Comparison of ENCODE assay signal across 19 mouse cellular contexts in the genomic region with DNA sequence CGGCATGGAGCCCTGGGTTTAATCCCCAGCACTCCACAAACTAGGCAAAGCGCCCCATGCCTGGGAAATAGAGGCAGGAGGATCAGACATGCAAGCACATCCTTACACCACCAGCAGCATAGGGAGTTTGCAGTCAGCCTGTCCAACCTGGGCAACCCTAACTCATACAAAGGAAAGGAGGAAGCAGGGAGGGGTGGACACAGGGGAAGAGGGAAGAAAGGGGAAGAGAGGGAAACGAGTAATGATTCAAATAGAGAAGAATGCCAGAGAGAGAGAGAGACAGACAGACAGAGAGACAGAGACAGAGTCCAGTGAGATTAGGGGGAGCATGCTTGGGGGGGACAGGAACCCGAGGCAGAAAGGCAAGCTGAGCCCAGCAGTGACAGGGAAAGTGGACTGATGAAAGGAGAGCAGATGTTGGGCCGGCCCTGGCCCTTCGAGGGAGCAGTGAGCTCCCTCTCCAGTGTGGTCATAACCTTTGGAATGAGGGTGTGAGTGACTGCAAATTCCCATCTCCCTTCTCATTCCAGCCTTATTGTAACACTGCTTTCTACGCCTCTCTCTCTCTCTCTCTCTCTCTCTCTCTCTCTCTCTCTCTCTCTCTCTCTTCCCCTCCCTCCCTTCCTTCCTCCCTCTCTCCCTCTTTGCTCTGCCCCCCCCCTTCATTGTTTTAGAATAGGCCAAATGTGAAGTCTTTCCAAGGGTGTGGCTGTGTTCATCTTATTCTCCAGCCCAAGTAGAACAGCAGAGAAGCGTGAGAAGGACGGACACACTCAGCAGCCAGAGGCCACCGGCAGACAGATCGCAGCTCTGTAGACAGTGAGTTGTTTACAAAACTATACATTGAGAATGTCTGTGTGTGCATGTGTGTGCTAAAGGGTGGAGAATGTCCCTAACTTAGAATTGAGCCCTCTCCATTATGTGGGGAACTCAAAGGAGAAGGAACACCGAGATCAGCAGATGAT. TPM values are rescaled to one million over a fixed set of nuclear protein-coding genes. Genes with fewer than 3 reads are reported as not detected.
DNase-seq lines count a peak whose midpoint lies in the region; ATAC-seq and TF ChIP-seq lines count a peak whose summit lies in the region.
"Had no signal": no experiment of that assay in that cellular context is flagged by ENCODE, and none has a peak within 500 bp of the region (broad histone marks: within the 10 kb centered on the region; RNA-seq: fewer than 3 reads in every experiment).

No protein-coding gene starts in this region.

- DNase-seq in heart, adult 11 months = peak; percentile 91
- no peak for DNase-seq in lung, postnatal 0 days (ENCODE audit: low spot score)
- no peak for DNase-seq in lung, postnatal 14 days
- DNase-seq in heart, postnatal 0 days (ENCODE audit: low spot score) = no peak
- DNase-seq in thymus, adult 2 months = no peak
- no peak for DNase-seq in midbrain, postnatal 0 days (ENCODE audit: low spot score)
- DNase-seq in forebrain, embryonic 11.5 days (ENCODE audit: low spot score) = no peak
- DNase-seq: cerebellum, adult 2 months; kidney, adult 11 months; liver, embryonic 13.5 days; right cerebral cortex, postnatal 4 days had no signal

- no peak for TF ChIP-seq EP300 in lung, postnatal 0 days (IDR thresholded peaks at IDR 0.05)
- no peak for TF ChIP-seq EP300 in heart, postnatal 0 days (IDR thresholded peaks at IDR 0.05; ENCODE audit: low read depth)

- no peaks in the 10 kb centered on the region for H3K36me3 ChIP-seq in heart, embryonic 11.5 days (ENCODE audit: control insufficient read depth, insufficient read depth, low read length)
- no peaks in the 10 kb centered on the region for H3K36me3 ChIP-seq in lung, postnatal 0 days (ENCODE audit: insufficient read depth, low read length)
- no peaks in the 10 kb centered on the region for H3K36me3 ChIP-seq in heart, postnatal 0 days (replicated peaks; ENCODE audit: control insufficient read depth, insufficient read depth, low read length)
- H3K36me3 ChIP-seq in thymus, adult 2 months (ENCODE audit: control insufficient read depth, insufficient read depth, low read length) = no peaks in the 10 kb centered on the region
- H3K36me3 ChIP-seq in midbrain, postnatal 0 days (ENCODE audit: insufficient read depth, low read length) = no peaks in the 10 kb centered on the region
- no peaks in the 10 kb centered on the region for H3K36me3 ChIP-seq in forebrain, embryonic 11.5 days (ENCODE audit: control insufficient read depth, insufficient read depth, low read length)
- H3K36me3 ChIP-seq: G1E; liver, embryonic 13.5 days; midbrain, embryonic 12.5 days had no signal

- no peak for TF ChIP-seq CTCF in lung, postnatal 0 days (IDR thresholded peaks at IDR 0.05)
- TF ChIP-seq CTCF in heart, postnatal 0 days (IDR thresholded peaks at IDR 0.05; ENCODE audit: low read depth) = no peak
- no peak for TF ChIP-seq CTCF in thymus, adult 2 months (IDR thresholded peaks at IDR 0.05; ENCODE audit: borderline replicate concordance, control insufficient read depth, extremely low read depth, insufficient read depth, low read length, poor library complexity)
- no peak for TF ChIP-seq CTCF in midbrain, postnatal 0 days (IDR thresholded peaks at IDR 0.05)

- no peak overlapping the region for H3K4me3 ChIP-seq in heart, embryonic 11.5 days (ENCODE audit: low read depth, low read length)
- H3K4me3 ChIP-seq in lung, postnatal 0 days (ENCODE audit: low read depth, low read length) = no peak overlapping the region
- H3K4me3 ChIP-seq in heart, postnatal 0 days (ENCODE audit: low read depth, low read length) = peak overlapping the region; percentile 24
- no peak overlapping the region for H3K4me3 ChIP-seq in thymus, adult 2 months (ENCODE audit: control insufficient read depth, insufficient read depth, low read length)
- H3K4me3 ChIP-seq in midbrain, postnatal 0 days (ENCODE audit: low read depth, low read length) = no peak overlapping the region
- H3K4me3 ChIP-seq in forebrain, embryonic 11.5 days (ENCODE audit: low read depth, low read length) = no peak overlapping the region
- H3K4me3 ChIP-seq: left cerebral cortex, adult 2 months; liver, embryonic 13.5 days; midbrain, embryonic 12.5 days had no signal

- ATAC-seq in heart, embryonic 11.5 days (replicated peaks; ENCODE audit: insufficient number of reproducible peaks, low FRiP score, low TSS enrichment) = no peak
- ATAC-seq in lung, postnatal 0 days = peak; percentile 43
- peak; percentile 33; the same call in 1 of the 2 replicates for ATAC-seq in heart, postnatal 0 days (ENCODE audit: insufficient read depth, low read depth)
- no peak for ATAC-seq in midbrain, postnatal 0 days (ENCODE audit: low FRiP score)
- no peak for ATAC-seq in forebrain, embryonic 11.5 days (replicated peaks; ENCODE audit: low FRiP score)

- H3K4me1 ChIP-seq in heart, embryonic 11.5 days (ENCODE audit: control insufficient read depth, insufficient read depth, low read length) = no peaks in the 10 kb centered on the region; the same call in 1 of the 2 replicates
- H3K4me1 ChIP-seq in lung, postnatal 0 days (ENCODE audit: insufficient read depth, low read depth, low read length) = no peaks in the 10 kb centered on the region
- H3K4me1 ChIP-seq in heart, postnatal 0 days (ENCODE audit: control insufficient read depth, insufficient read depth) = no peaks in the 10 kb centered on the region
- H3K4me1 ChIP-seq in thymus, adult 2 months (replicated peaks; ENCODE audit: control insufficient read depth, insufficient read depth, low read length) = no peaks in the 10 kb centered on the region
- H3K4me1 ChIP-seq in midbrain, postnatal 0 days (ENCODE audit: insufficient read depth, low read length) = no peaks in the 10 kb centered on the region
- no peaks in the 10 kb centered on the region for H3K4me1 ChIP-seq in forebrain, embryonic 11.5 days (replicated peaks; ENCODE audit: control insufficient read depth, insufficient read depth, low read length)
- H3K4me1 ChIP-seq: liver, embryonic 13.5 days; midbrain, embryonic 12.5 days had no signal

- H3K9ac ChIP-seq in heart, embryonic 11.5 days (ENCODE audit: low read depth, low read length) = no peak overlapping the region
- no peak overlapping the region for H3K9ac ChIP-seq in lung, postnatal 0 days (replicated peaks; ENCODE audit: low read depth)
- no peak overlapping the region for H3K9ac ChIP-seq in heart, postnatal 0 days (replicated peaks; ENCODE audit: low read depth, low read length)
- no peak overlapping the region for H3K9ac ChIP-seq in midbrain, postnatal 0 days (replicated peaks; ENCODE audit: low read length, poor library complexity, severe bottlenecking)
- no peak overlapping the region for H3K9ac ChIP-seq in forebrain, embryonic 11.5 days (ENCODE audit: low read length)
- H3K9ac ChIP-seq: liver, embryonic 13.5 days; midbrain, embryonic 12.5 days had no signal

- TF ChIP-seq POLR2A in thymus, adult 2 months (IDR thresholded peaks at IDR 0.05; ENCODE audit: control insufficient read depth, extremely low read depth, insufficient read depth, low read length, poor library complexity) = no peak

- WGBS in heart, embryonic 11.5 days (ENCODE audit: insufficient replicate concordance) = 46% methylated on average over 12 of the region's 12 CpGs
- 37% methylated on average over 11 of the region's 12 CpGs for WGBS in lung, postnatal 0 days
- 36% methylated on average over 12 of the region's 12 CpGs for WGBS in heart, postnatal 0 days
- WGBS in thymus, adult 2 months = 76% methylated on average over 12 of the region's 12 CpGs
- 75% methylated on average over 12 of the region's 12 CpGs for WGBS in midbrain, postnatal 0 days
- WGBS in forebrain, embryonic 11.5 days = 72% methylated on average over 12 of the region's 12 CpGs

- no peak overlapping the region for H3K4me2 ChIP-seq in heart, embryonic 11.5 days
- no peak overlapping the region for H3K4me2 ChIP-seq in lung, postnatal 0 days (replicated peaks; ENCODE audit: low read depth, low read length)
- peak overlapping the region; percentile 33; the same call in 1 of the 2 replicates for H3K4me2 ChIP-seq in heart, postnatal 0 days (ENCODE audit: low read depth, low read length)
- H3K4me2 ChIP-seq in midbrain, postnatal 0 days (ENCODE audit: low read depth, low read length, poor library complexity, severe bottlenecking) = no peak overlapping the region
- H3K4me2 ChIP-seq in forebrain, embryonic 11.5 days (ENCODE audit: low read depth, low read length, severe bottlenecking) = no peak overlapping the region
- H3K4me2 ChIP-seq: liver, embryonic 13.5 days; midbrain, embryonic 12.5 days had no signal

- H3K27me3 ChIP-seq in heart, embryonic 11.5 days (ENCODE audit: control insufficient read depth, insufficient read depth, low read length) = no peaks in the 10 kb centered on the region
- no peaks in the 10 kb centered on the region for H3K27me3 ChIP-seq in lung, postnatal 0 days (replicated peaks; ENCODE audit: insufficient read depth, low read length)
- H3K27me3 ChIP-seq in heart, postnatal 0 days (ENCODE audit: control insufficient read depth, insufficient read depth, low read length) = no peaks in the 10 kb centered on the region
- no peaks in the 10 kb centered on the region for H3K27me3 ChIP-seq in thymus, adult 2 months (ENCODE audit: control insufficient read depth, insufficient read depth, low read length)
- H3K27me3 ChIP-seq in midbrain, postnatal 0 days (ENCODE audit: insufficient read depth, low read length) = no peaks in the 10 kb centered on the region
- H3K27me3 ChIP-seq in forebrain, embryonic 11.5 days (ENCODE audit: control insufficient read depth, insufficient read depth, low read length) = no peaks in the 10 kb centered on the region
- H3K27me3 ChIP-seq: liver, embryonic 13.5 days; midbrain, embryonic 12.5 days had no signal

- H3K27ac ChIP-seq in heart, embryonic 11.5 days (ENCODE audit: low read depth, low read length) = no peak overlapping the region
- H3K27ac ChIP-seq in lung, postnatal 0 days (ENCODE audit: low read length) = no peak overlapping the region
- peak overlapping the region; percentile 55 for H3K27ac ChIP-seq in heart, postnatal 0 days (ENCODE audit: low read depth)
- no peak overlapping the region for H3K27ac ChIP-seq in thymus, adult 2 months (ENCODE audit: control insufficient read depth, insufficient read depth, low read length)
- H3K27ac ChIP-seq in midbrain, postnatal 0 days (ENCODE audit: low read depth, low read length) = no peak overlapping the region
- H3K27ac ChIP-seq in forebrain, embryonic 11.5 days (ENCODE audit: low read depth, low read length) = no peak overlapping the region
- H3K27ac ChIP-seq: left cerebral cortex, adult 2 months; liver, embryonic 13.5 days; midbrain, embryonic 12.5 days had no signal

- H3K9me3 ChIP-seq in heart, embryonic 11.5 days (replicated peaks; ENCODE audit: control insufficient read depth, low read length) = no peaks in the 10 kb centered on the region
- no peaks in the 10 kb centered on the region for H3K9me3 ChIP-seq in lung, postnatal 0 days (ENCODE audit: low read length)
- no peaks in the 10 kb centered on the region for H3K9me3 ChIP-seq in heart, postnatal 0 days (replicated peaks; ENCODE audit: control insufficient read depth, low read length)
- H3K9me3 ChIP-seq in midbrain, postnatal 0 days (ENCODE audit: low read length) = no peaks in the 10 kb centered on the region
- H3K9me3 ChIP-seq in forebrain, embryonic 11.5 days (ENCODE audit: control insufficient read depth, low read length) = no peaks in the 10 kb centered on the region
- H3K9me3 ChIP-seq: G1E; liver, embryonic 13.5 days; midbrain, embryonic 12.5 days had no signal

RNA-seq across cellular contexts. Expression of a gene that starts 7.6 kb away (rescaled TPM):
- polyA plus RNA-seq in heart, embryonic 11.5 days (2014; fragmentation: Nextera tagmentation; extraction: Ambion mirVana) = 5.4 and 5.9 TPM in 2 replicates
- 54.3 and 55.4 TPM in 2 replicates for polyA plus RNA-seq in lung, postnatal 0 days (2015; fragmentation: Nextera tagmentation; extraction: Ambion mirVana)
- total RNA-seq in heart, postnatal 0 days (2014; rRNA removed; ENCODE audit: low replicate concordance) = 31.3 and 39.4 TPM in 2 replicates
- polyA plus RNA-seq in heart, postnatal 0 days (2015; fragmentation: Nextera tagmentation; extraction: Ambion mirVana) = 61.1 and 73.5 TPM in 2 replicates
- polyA plus RNA-seq in thymus, adult 2 months (2012; rRNA removed) = 17.5 and 26.2 TPM in 2 replicates
- 1.9 and 2.5 TPM in 2 replicates for total RNA-seq in midbrain, postnatal 0 days (2014; rRNA removed)
- polyA plus RNA-seq in midbrain, postnatal 0 days (2015; fragmentation: Nextera tagmentation; extraction: Ambion mirVana) = 6.5 and 10.1 TPM in 2 replicates
- 0.77 and 1.3 TPM in 2 replicates for polyA plus RNA-seq in forebrain, embryonic 11.5 days (2014; fragmentation: Nextera tagmentation; extraction: Ambion mirVana)
- total RNA-seq: layer of hippocampus, adult 18-20 months had no signal
- polyA plus RNA-seq: G1E had no signal

RNA-seq across cellular contexts. Expression of a gene that starts 14.6 kb away (rescaled TPM):
- 8.7 and 10.9 TPM in 2 replicates for polyA plus RNA-seq in heart, embryonic 11.5 days (2014; fragmentation: Nextera tagmentation; extraction: Ambion mirVana)
- polyA plus RNA-seq in lung, postnatal 0 days (2015; fragmentation: Nextera tagmentation; extraction: Ambion mirVana) = 0.99 and 1.6 TPM in 2 replicates
- 0.27 TPM in 1 of 2 replicates, not detected in the other for total RNA-seq in heart, postnatal 0 days (2014; rRNA removed; ENCODE audit: low replicate concordance)
- polyA plus RNA-seq in heart, postnatal 0 days (2015; fragmentation: Nextera tagmentation; extraction: Ambion mirVana) = 0.48 and 0.79 TPM in 2 replicates
- polyA plus RNA-seq in thymus, adult 2 months (2012; rRNA removed) = 0.65 and 0.70 TPM in 2 replicates
- total RNA-seq in midbrain, postnatal 0 days (2014; rRNA removed) = 134 and 164 TPM in 2 replicates
- 114 and 120 TPM in 2 replicates for polyA plus RNA-seq in midbrain, postnatal 0 days (2015; fragmentation: Nextera tagmentation; extraction: Ambion mirVana)
- polyA plus RNA-seq in forebrain, embryonic 11.5 days (2014; fragmentation: Nextera tagmentation; extraction: Ambion mirVana) = 62.9 and 64.9 TPM in 2 replicates
- polyA plus RNA-seq: C2C12 had no signal

RNA-seq across cellular contexts. Expression of a gene that starts 40.4 kb away (rescaled TPM):
- 0.16 TPM in 1 of 2 replicates, not detected in the other for polyA plus RNA-seq in heart, embryonic 11.5 days (2014; fragmentation: Nextera tagmentation; extraction: Ambion mirVana)
- polyA plus RNA-seq in lung, postnatal 0 days (2015; fragmentation: Nextera tagmentation; extraction: Ambion mirVana) = 0.05 TPM in 1 of 2 replicates, not detected in the other
- total RNA-seq in heart, postnatal 0 days (2014; rRNA removed; ENCODE audit: low replicate concordance) = not detected in 2 replicates
- polyA plus RNA-seq in heart, postnatal 0 days (2015; fragmentation: Nextera tagmentation; extraction: Ambion mirVana) = not detected in 2 replicates
- 0.28 and 0.42 TPM in 2 replicates for polyA plus RNA-seq in thymus, adult 2 months (2012; rRNA removed)
- total RNA-seq in midbrain, postnatal 0 days (2014; rRNA removed) = 0.11 and 1.3 TPM in 2 replicates
- polyA plus RNA-seq in midbrain, postnatal 0 days (2015; fragmentation: Nextera tagmentation; extraction: Ambion mirVana) = 0.49 and 0.53 TPM in 2 replicates
- polyA plus RNA-seq in forebrain, embryonic 11.5 days (2014; fragmentation: Nextera tagmentation; extraction: Ambion mirVana) = not detected in 2 replicates
- total RNA-seq: G1E; layer of hippocampus, adult 18-20 months; left cerebral cortex, adult 2 months had no signal
- polyA plus RNA-seq: C2C12; cerebellum, adult 2 months; G1E; hindbrain, embryonic 11.5 days; liver, embryonic 13.5 days; midbrain, embryonic 12.5 days; stomach, embryonic 14.5 days had no signal

Comparison
In these comparisons a context has a peak if more than half of its experiments do, and no peak if none do; other contexts are left out.
1. ATAC-seq: peak in lung, postnatal 0 days (single experiment) and heart, postnatal 0 days (single experiment); none in heart, embryonic 11.5 days (single experiment), midbrain, postnatal 0 days (single experiment) and forebrain, embryonic 11.5 days (single experiment).